Mouse (Mus musculus) megakaryocyte, embryonic 14.5 days (primary cell): Measurements from ENCODE around the gene Qsox2.

Experiments
- FLI1 ChIP-seq: IDR thresholded peaks from 2 replicates; pipeline ENCODE4 v1.6.1; 2012; ENCODE audit warnings: low read length, inconsistent platforms, mixed read lengths
- GATA1 ChIP-seq: IDR thresholded peaks from 3 replicates; pipeline ENCODE4 v1.6.1; 2012; ENCODE audit warnings: mixed read lengths, low read length, inconsistent platforms, borderline replicate concordance

- TF ChIP-seq GATA1: no peak
- TF ChIP-seq FLI1: no peak
Observed at GRCm38 (mm10) chr2:26236681-26237289, 540 bp downstream of the Qsox2 start.
